Mouse (Mus musculus) Patski (cell line): ENCODE data around the gene Esrra. TPM values are rescaled to one million over a fixed set of nuclear protein-coding genes. Genes with fewer than 3 reads are reported as not detected.

Source experiments
- ATAC-seq: fragments of 100-300 bp; one replicate; pipeline ENCODE4 v1.8.0; 2021
- CTCF ChIA-PET: fragments of 350-600 bp; sonication (Branson Sonifier 250); formaldehyde crosslinking; loops from one replicate; lab custom pipeline; 2022; ENCODE audit warnings: inconsistent platforms; lab: Charles Lee
- POLR2A ChIA-PET: fragments of 350-600 bp; sonication (Branson Sonifier 250); formaldehyde crosslinking; loops from one replicate; lab custom pipeline; 2022; ENCODE audit warnings: antibody characterized with exemption, inconsistent platforms; lab: Charles Lee
- DNase-seq: peaks from one replicate; pipeline ENCODE4 v3.0.0-alpha.2; 2011; ENCODE audit warnings: low read depth, low spot score
- H3K27me3 ChIP-seq: fragments of 371-371 bp; one replicate; pipeline ENCODE4 v1.5.1; 2021
- CTCF ChIP-seq: fragments of 100-300 bp; IDR thresholded peaks from one replicate; pipeline ENCODE4 v1.5.1; 2021
- in situ Hi-C: fragments of 300-500 bp; cut with MboI; formaldehyde crosslinking; loops from 3 replicates; pipeline ENCODE4 v1.11.1; 2018; ENCODE audit warnings: low pct_unique_long_range_greater_than_20kb, mixed read lengths
- polyA plus RNA-seq: library from polyadenylated mRNA; unstranded; gene quantifications from one replicate; pipeline ENCODE4 v1.2.3, GENCODE M21; 2021

Esrra gene
- polyA plus RNA-seq, 1 experiment from 2014 or later = 96.1 TPM

DNA sequence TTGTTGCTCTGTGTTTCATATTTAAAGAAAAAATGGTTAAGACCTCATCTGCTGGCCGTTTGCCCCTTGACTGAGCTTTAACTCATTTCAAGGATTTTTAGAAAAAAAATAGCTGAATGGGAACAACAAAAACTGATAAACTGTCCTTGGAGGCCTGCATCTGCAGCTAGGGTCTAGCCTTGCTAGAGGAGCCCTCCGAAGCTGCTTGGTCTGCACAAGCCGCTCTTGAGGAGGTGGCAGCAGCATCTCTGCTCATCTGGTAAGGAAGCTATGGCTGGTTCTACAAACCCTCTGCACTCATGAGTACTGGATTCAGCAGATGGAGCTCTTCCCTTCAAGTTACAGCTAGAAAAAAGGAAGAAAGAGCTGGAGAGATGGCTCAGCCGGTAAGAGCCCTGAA, 43.6 kb downstream of the Esrra start:
- TF ChIP-seq CTCF = no peak
- no peak for ATAC-seq
- H3K27me3 ChIP-seq = no peaks in the 10 kb centered on the region
- CTCF ChIA-PET = interaction anchor here (0.7 to 2.4 kb wide), 4 partner anchors 10 to 47 kb away, joined by 3 to 9 read pairs (median 4); no protein-coding TSS in a partner anchor
- POLR2A ChIA-PET = interaction anchor here (1.2 kb wide), 1 partner anchor 31 kb away, joined by 3 read pairs; the partner anchor contains the start of gene Trmt112
- in situ Hi-C loops = no loop called here
- no peak for DNase-seq

GRCm38 (mm10) chr19:6876799-6877198, 44.8 kb downstream of the Esrra start:
- ATAC-seq = no peak
- in situ Hi-C loops = no loop called here
- ChIA-PET POLR2A (no interaction called here), CTCF (interaction anchor here (1.1 to 2.2 kb wide), 4 partner anchors 9 to 48 kb away, joined by 3 to 9 read pairs (median 4); no protein-coding TSS in a partner anchor)
- peak; percentile 33 for DNase-seq
- H3K27me3 ChIP-seq = no peaks in the 10 kb centered on the region
- no peak for TF ChIP-seq CTCF

DNA sequence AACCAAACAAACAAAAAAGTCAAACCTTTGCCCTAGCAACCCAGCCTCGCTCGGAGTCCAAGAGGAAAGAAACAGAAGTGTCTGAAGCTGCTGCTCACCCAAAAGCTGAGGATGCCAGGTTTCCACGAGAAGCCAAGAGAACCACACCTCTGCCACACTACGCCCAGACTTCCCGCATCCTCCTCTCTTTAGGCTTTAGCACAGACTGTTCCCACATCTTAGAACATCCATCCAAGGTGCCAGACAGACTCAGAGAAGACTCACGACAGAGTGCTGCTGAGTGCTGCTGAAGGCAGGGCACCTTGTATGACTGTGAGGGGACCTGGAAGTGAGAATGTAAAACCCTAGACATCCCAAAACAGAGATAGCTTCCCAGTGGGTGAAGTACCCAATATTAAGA, 45.8 kb downstream of the Esrra start:
- ChIA-PET POLR2A (no interaction called here), CTCF (interaction anchor here (1.4 kb wide), 1 partner anchor 10 kb away, joined by 4 read pairs; no protein-coding TSS in a partner anchor)
- DNase-seq (no peak), ATAC-seq (no peak)
- no peaks in the 10 kb centered on the region for H3K27me3 ChIP-seq
- in situ Hi-C loops = no loop called here
- TF ChIP-seq CTCF = no peak

DNA sequence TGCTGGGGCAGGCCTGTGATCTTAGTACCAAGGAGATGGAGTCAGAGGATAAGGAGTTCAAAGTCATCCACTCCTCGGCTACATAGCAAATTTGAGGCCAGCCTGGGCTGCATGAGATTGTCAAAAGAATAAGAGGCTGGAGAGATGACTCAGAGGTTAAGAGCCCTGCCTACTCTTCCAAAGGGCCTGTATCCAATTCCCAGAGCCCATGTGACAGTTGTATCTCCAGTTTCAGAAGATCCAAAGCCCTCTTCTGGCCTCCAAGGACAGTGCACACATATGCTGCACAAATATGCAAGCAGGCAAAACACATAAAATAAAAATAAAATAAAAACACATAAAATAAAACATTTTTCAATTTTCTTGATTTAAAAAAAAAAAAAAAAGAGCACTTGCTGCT, 47.4 kb downstream of the Esrra start:
- in situ Hi-C loops = no loop called here
- H3K27me3 ChIP-seq = no peaks in the 10 kb centered on the region
- no peak for DNase-seq
- TF ChIP-seq CTCF = peak; percentile 24
- POLR2A ChIA-PET = no interaction called here
- CTCF ChIA-PET = interaction anchor here (1.1 kb wide), 1 partner anchor 17 kb away, joined by 3 read pairs; no protein-coding TSS in a partner anchor
- no peak for ATAC-seq

GRCm38 (mm10) chr19:6872701-6873100, 48.9 kb downstream of the Esrra start:
- no peak for TF ChIP-seq CTCF
- in situ Hi-C loops = no loop called here
- no peak for DNase-seq
- ATAC-seq = no peak
- H3K27me3 ChIP-seq = no peaks in the 10 kb centered on the region
- ChIA-PET POLR2A (interaction anchor here (0.9 to 1.3 kb wide), 2 partner anchors 36 to 37 kb away, joined by 3 to 5 read pairs; partner anchors contain the start of genes Prdx5 and Trmt112), CTCF (interaction anchor here (2.2 to 3.0 kb wide), 2 partner anchors 10 to 36 kb away, joined by 7 to 11 read pairs; partner anchors contain the start of gene Trmt112)

DNA sequence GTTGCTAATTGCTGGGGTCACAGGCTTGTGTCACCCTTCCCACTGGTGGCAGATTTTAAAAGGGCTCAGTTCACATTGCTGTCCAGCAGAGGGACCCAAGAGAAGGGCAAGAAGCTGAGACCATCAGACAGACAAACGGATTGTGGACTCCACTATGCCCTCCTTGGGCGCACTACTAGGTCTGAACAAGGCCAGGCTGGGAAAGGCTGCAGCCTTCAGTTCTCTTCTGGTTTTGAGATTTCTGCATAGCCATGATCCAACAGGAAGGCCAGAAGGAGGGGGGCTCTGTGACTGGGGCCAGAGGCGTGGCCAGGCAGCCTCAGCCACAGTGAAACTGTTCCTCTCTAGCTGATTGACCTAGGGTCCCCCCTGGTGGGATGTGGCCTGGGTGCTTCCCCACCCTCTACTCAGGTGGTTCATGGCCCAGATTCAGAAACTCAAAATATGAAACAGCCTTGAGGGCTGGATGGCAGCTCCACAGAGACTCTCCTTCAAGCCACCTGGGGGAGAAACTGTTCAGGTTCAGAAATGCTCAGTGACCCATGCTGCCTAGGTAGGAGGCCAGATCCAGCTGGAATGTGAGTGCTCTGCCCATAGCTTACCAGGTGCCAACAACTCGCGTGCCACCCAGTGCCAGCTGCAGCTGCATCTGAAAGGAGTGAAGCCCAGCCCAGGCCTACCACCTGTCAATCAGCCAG, 49.9 kb downstream of the Esrra start:
- POLR2A ChIA-PET = interaction anchor here (0.9 to 1.3 kb wide), 3 partner anchors 37 to 70 kb away, joined by 3 to 5 read pairs (median 4); partner anchors contain the start of genes Bad, Gpr137, Prdx5 and Trmt112
- ATAC-seq (no peak), DNase-seq (no peak)
- CTCF ChIA-PET = interaction anchor here (1.0 to 3.0 kb wide), 6 partner anchors 11 to 37 kb away, joined by 3 to 11 read pairs (median 4); partner anchors contain the start of genes Rps6ka4 and Trmt112
- in situ Hi-C loops = no loop called here
- peak; percentile 73 for TF ChIP-seq CTCF
- no peaks in the 10 kb centered on the region for H3K27me3 ChIP-seq

DNA sequence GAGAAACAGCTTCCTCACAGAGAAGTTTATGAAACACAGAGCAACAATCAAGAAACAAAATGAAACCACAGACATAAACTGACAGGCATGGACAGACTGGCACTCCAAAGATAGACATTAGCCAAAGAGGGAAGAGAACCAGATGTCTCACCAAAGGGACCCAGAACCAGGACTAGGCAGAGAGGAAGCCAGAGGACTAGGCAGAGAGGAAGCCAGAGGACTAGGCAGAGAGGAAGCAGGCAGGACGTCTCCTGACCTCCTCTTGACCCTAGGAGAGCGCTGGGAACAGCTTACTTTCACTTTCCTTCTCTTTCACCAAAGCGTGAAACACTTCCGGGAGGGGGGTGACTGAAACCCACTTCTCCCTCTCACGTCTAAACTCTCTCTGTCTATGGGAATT, 52.3 kb downstream of the Esrra start:
- DNase-seq (no peak), ATAC-seq (no peak)
- TF ChIP-seq CTCF = no peak
- CTCF ChIA-PET = interaction anchor here (0.9 kb wide), 1 partner anchor 12 kb away, joined by 3 read pairs; no protein-coding TSS in a partner anchor
- H3K27me3 ChIP-seq = no peaks in the 10 kb centered on the region
- POLR2A ChIA-PET = no interaction called here
- in situ Hi-C loops = no loop called here

- ChIA-PET POLR2A (no interaction called here), CTCF (no interaction called here)
- TF ChIP-seq CTCF = no peak
- ATAC-seq = no peak
- in situ Hi-C loops = no loop called here
- no peaks in the 10 kb centered on the region for H3K27me3 ChIP-seq
- DNase-seq = no peak
These were observed 60.2 kb downstream of the Esrra start for GRCm38 (mm10) chr19:6861451-6861850.

Other genes starting within 250 kb of the Esrra start
- 51.4 TPM for gene Rps6ka4, start 81.2 kb downstream of the Esrra start, polyA plus RNA-seq
- gene Ccdc88b, start 63.6 kb downstream of the Esrra start, polyA plus RNA-seq = 0.06 TPM
- gene Trmt112, start 12.1 kb downstream of the Esrra start, polyA plus RNA-seq = 64.4 TPM
- gene Prdx5, start 11.7 kb downstream of the Esrra start, polyA plus RNA-seq = 557 TPM
- 7.6 TPM for gene Catsperz, start 3.6 kb upstream of the Esrra start, polyA plus RNA-seq
- gene Kcnk4, start 12.7 kb upstream of the Esrra start, polyA plus RNA-seq = 7.6 TPM
- gene Bad, start 20.0 kb upstream of the Esrra start, polyA plus RNA-seq = 108 TPM
- gene Gpr137, start 20.7 kb upstream of the Esrra start, polyA plus RNA-seq = 73.0 TPM
- gene Ppp1r14b, start 53.2 kb upstream of the Esrra start, polyA plus RNA-seq = 267 TPM
- 59.6 TPM for gene Plcb3, start 54.7 kb upstream of the Esrra start, polyA plus RNA-seq
- 167 TPM for gene Fkbp2, start 58.7 kb upstream of the Esrra start, polyA plus RNA-seq
- gene Vegfb, start 65.8 kb upstream of the Esrra start, polyA plus RNA-seq = 87.1 TPM
- 26.0 TPM for gene Dnajc4, start 70.8 kb upstream of the Esrra start, polyA plus RNA-seq
- 60.5 TPM for gene Nudt22, start 74.3 kb upstream of the Esrra start, polyA plus RNA-seq
- 20.7 TPM for gene Trpt1, start 74.3 kb upstream of the Esrra start, polyA plus RNA-seq
- 0.22 TPM for gene Fermt3, start 97.7 kb upstream of the Esrra start, polyA plus RNA-seq
- 301 TPM for gene Stip1, start 118.2 kb upstream of the Esrra start, polyA plus RNA-seq
- gene Macrod1, start 135.0 kb upstream of the Esrra start, polyA plus RNA-seq = 33.9 TPM
- gene Flrt1, start 183.9 kb upstream of the Esrra start, polyA plus RNA-seq = 12.6 TPM